Mouse (Mus musculus) forebrain, postnatal 0 days (tissue): Measurements from ENCODE around the gene Cldn15. TPM values are rescaled to one million over a fixed set of nuclear protein-coding genes. Genes with fewer than 3 reads are reported as not detected.

Experiments used
- ATAC-seq: fragments of 200-750 bp; cut with Nextera tagmentation; 2 replicates; pipeline ENCODE4 v1.8.0; 2017; ENCODE audit warnings: mild to moderate bottlenecking, moderate library complexity
- DNase-seq: peaks from one replicate; pipeline ENCODE4 v3.0.0-alpha.2; 2015
- H3K27ac ChIP-seq: fragments of 300-500 bp; sonication (generic); 2 replicates; pipeline ENCODE4 v1.5.1; 2014; ENCODE audit warnings: low read depth, mild to moderate bottlenecking, antibody characterized with exemption, low read length, moderate library complexity, mixed read lengths
- H3K27me3 ChIP-seq: fragments of 300-500 bp; sonication (generic); 2 replicates; pipeline ENCODE4 v1.6.1; 2014; ENCODE audit warnings: mild to moderate bottlenecking, low read length, mixed read lengths; ENCODE audit not compliant: insufficient read depth
- H3K36me3 ChIP-seq: fragments of 300-500 bp; sonication (generic); 2 replicates; pipeline ENCODE4 v1.6.1; 2014; ENCODE audit warnings: mild to moderate bottlenecking, moderate library complexity; ENCODE audit not compliant: insufficient read depth
- H3K4me1 ChIP-seq: fragments of 300-500 bp; sonication (generic); 2 replicates; pipeline ENCODE4 v1.6.1; 2014; ENCODE audit warnings: antibody characterized with exemption; ENCODE audit not compliant: insufficient read depth
- H3K4me2 ChIP-seq: fragments of 300-500 bp; sonication (generic); 2 replicates; pipeline ENCODE4 v1.6.1; 2014; ENCODE audit warnings: low read depth, mild to moderate bottlenecking, moderate library complexity
- H3K4me3 ChIP-seq: fragments of 300-500 bp; sonication (generic); 2 replicates; pipeline ENCODE4 v1.5.1; 2014; ENCODE audit warnings: low read depth, low read length, mixed read lengths
- H3K9ac ChIP-seq: fragments of 300-500 bp; sonication (generic); 2 replicates; pipeline ENCODE4 v1.6.1; 2014; ENCODE audit warnings: mild to moderate bottlenecking
- H3K9me3 ChIP-seq: fragments of 300-500 bp; sonication (generic); 2 replicates; pipeline ENCODE4 v1.6.1; 2016; ENCODE audit warnings: low read length
- CTCF ChIP-seq: sonication (generic); IDR thresholded peaks from 2 replicates; pipeline ENCODE4 v1.5.1; 2016; ENCODE audit warnings: antibody characterized with exemption, control low read depth, low read depth
- WGBS: fragments of 180-500 bp; shearing (Covaris S2); extraction: QIAGEN DNeasy Blood & Tissue Kit; methylation state at CpG from one replicate; pipeline ENCODE4 v1.1.7; 2014; 5-methylcytosine and 5-hydroxymethylcytosine counted together
- polyA plus RNA-seq: library from polyadenylated mRNA; unstranded; fragments of >200 nt; fragmentation: Nextera tagmentation; extraction: Ambion mirVana; gene quantifications from 2 replicates; pipeline ENCODE4 v1.2.1, GENCODE M21; 2015
- total RNA-seq: library from RNA; depleted of rRNA; stranded (reverse); fragments of >200 nt; gene quantifications from 2 replicates; pipeline ENCODE4 v1.2.3, GENCODE M21; 2014

Cldn15 gene
- total and polyA plus RNA-seq, 2 experiments from 2014 or later, result 0.13 to 0.33 TPM

- no peaks in the 10 kb centered on the region for H3K9me3 ChIP-seq
- ATAC-seq (no peak), DNase-seq (no peak)
- WGBS, result 92% methylated on average over 6 of the region's 6 CpGs
- H3K36me3 ChIP-seq, result peaks cover 61% of the 10 kb centered on the region
- H3K4me1 ChIP-seq, result peaks cover 3% of the 10 kb centered on the region; the same call in 1 of the 2 replicates
- H3K4me3 ChIP-seq, result no peak overlapping the region
- TF ChIP-seq CTCF, result no peak
- H3K27ac ChIP-seq, result no peak overlapping the region
- no peak overlapping the region for H3K9ac ChIP-seq
- no peaks in the 10 kb centered on the region for H3K27me3 ChIP-seq
- H3K4me2 ChIP-seq, result no peak overlapping the region
Observed at GRCm38 (mm10) chr5:136989801-136990200, 23.4 kb downstream of the Cldn15 start.

GRCm38 (mm10) chr5:136999449-136999848 is 33.0 kb downstream of the Cldn15 start:
- DNase-seq, result no peak
- Histone ChIP-seq H3K27me3 (no peaks in the 10 kb centered on the region), H3K4me2 (no peak overlapping the region), H3K4me1 (no peaks in the 10 kb centered on the region), H3K9me3 (no peaks in the 10 kb centered on the region), H3K36me3 (peaks cover 20% of the 10 kb centered on the region), H3K4me3 (no peak overlapping the region), H3K9ac (no peak overlapping the region), H3K27ac (no peak overlapping the region)
- ATAC-seq, result no peak
- no peak for TF ChIP-seq CTCF
- 77% methylated on average over 4 of the region's 5 CpGs for WGBS

- H3K4me1 ChIP-seq, result no peaks in the 10 kb centered on the region
- no peak overlapping the region for H3K27ac ChIP-seq
- no peak overlapping the region for H3K9ac ChIP-seq
- H3K9me3 ChIP-seq, result no peaks in the 10 kb centered on the region
- no peak for TF ChIP-seq CTCF
- no peaks in the 10 kb centered on the region for H3K27me3 ChIP-seq
- H3K4me3 ChIP-seq, result no peak overlapping the region
- ATAC-seq (no peak), DNase-seq (peak; percentile 29)
- H3K36me3 ChIP-seq, result peaks cover 8% of the 10 kb centered on the region
- H3K4me2 ChIP-seq, result no peak overlapping the region
- 86% methylated on average over 2 of the region's 2 CpGs for WGBS
Observed at GRCm38 (mm10) chr5:137000612-137001011, 34.2 kb downstream of the Cldn15 start.

- H3K4me3 ChIP-seq, result no peak overlapping the region
- no peaks in the 10 kb centered on the region for H3K9me3 ChIP-seq
- no peak for ATAC-seq
- TF ChIP-seq CTCF, result no peak
- H3K9ac ChIP-seq, result no peak overlapping the region
- no peaks in the 10 kb centered on the region for H3K27me3 ChIP-seq
- no peaks in the 10 kb centered on the region for H3K36me3 ChIP-seq
- no peaks in the 10 kb centered on the region for H3K4me1 ChIP-seq
- no peak overlapping the region for H3K4me2 ChIP-seq
- DNase-seq, result no peak
- whole genome bisulfite sequencing, result 63% methylated on average over 8 of the region's 8 CpGs
- H3K27ac ChIP-seq, result no peak overlapping the region
Observed at GRCm38 (mm10) chr5:137007276-137007675, 40.9 kb downstream of the Cldn15 start.

- WGBS, result 15% methylated on average over 3 of the region's 3 CpGs
- Histone ChIP-seq H3K4me2 (no peak overlapping the region), H3K36me3 (no peaks in the 10 kb centered on the region), H3K27me3 (no peaks in the 10 kb centered on the region), H3K9me3 (no peaks in the 10 kb centered on the region), H3K9ac (no peak overlapping the region), H3K4me1 (no peaks in the 10 kb centered on the region), H3K27ac (no peak overlapping the region), H3K4me3 (no peak overlapping the region)
- peak; percentile 71 for TF ChIP-seq CTCF
- DNase-seq, result peak; percentile 61
- no peak for ATAC-seq
Observed at GRCm38 (mm10) chr5:137009988-137010387, 43.6 kb downstream of the Cldn15 start.

GRCm38 (mm10) chr5:137012401-137012950 is 46.1 kb downstream of the Cldn15 start:
- no peak for TF ChIP-seq CTCF
- Histone ChIP-seq H3K4me1 (no peaks in the 10 kb centered on the region), H3K9ac (no peak overlapping the region), H3K27me3 (no peaks in the 10 kb centered on the region), H3K4me3 (no peak overlapping the region), H3K27ac (no peak overlapping the region), H3K4me2 (no peak overlapping the region), H3K9me3 (peaks cover 4% of the 10 kb centered on the region; the same call in 1 of the 2 replicates), H3K36me3 (no peaks in the 10 kb centered on the region)
- 72% methylated on average over 15 of the region's 15 CpGs for WGBS
- DNase-seq, result no peak
- no peak for ATAC-seq

DNA sequence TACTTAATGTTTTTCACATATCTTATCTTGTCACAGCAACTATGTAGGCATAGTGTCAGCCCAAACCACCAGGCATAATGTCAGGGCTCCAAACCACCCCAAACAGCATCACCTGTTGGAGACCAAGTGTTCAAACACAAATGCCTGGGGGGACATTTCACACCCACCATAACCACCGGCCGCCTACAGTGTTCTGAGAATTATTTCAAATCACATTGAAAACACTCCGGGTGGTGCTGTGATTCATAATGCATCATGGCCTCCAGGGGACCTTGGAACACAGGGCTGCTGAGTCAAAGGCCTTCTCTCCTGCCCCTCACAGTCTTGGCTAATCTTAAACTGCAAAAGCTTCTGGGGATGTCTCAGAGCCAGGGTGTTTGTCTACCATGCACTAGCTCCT is 49.5 kb downstream of the Cldn15 start:
- TF ChIP-seq CTCF, result no peak
- WGBS, result 91% methylated on average over 3 of the region's 3 CpGs
- H3K27me3 ChIP-seq, result no peaks in the 10 kb centered on the region
- no peaks in the 10 kb centered on the region for H3K4me1 ChIP-seq
- DNase-seq, result no peak
- no peak for ATAC-seq
- H3K36me3 ChIP-seq, result no peaks in the 10 kb centered on the region
- H3K4me2 ChIP-seq, result no peak overlapping the region
- no peak overlapping the region for H3K4me3 ChIP-seq
- peaks cover 4% of the 10 kb centered on the region; the same call in 1 of the 2 replicates for H3K9me3 ChIP-seq
- H3K9ac ChIP-seq, result no peak overlapping the region
- no peak overlapping the region for H3K27ac ChIP-seq
